ENCODE assay signal across 8 mouse cellular contexts in the genomic region with DNA sequence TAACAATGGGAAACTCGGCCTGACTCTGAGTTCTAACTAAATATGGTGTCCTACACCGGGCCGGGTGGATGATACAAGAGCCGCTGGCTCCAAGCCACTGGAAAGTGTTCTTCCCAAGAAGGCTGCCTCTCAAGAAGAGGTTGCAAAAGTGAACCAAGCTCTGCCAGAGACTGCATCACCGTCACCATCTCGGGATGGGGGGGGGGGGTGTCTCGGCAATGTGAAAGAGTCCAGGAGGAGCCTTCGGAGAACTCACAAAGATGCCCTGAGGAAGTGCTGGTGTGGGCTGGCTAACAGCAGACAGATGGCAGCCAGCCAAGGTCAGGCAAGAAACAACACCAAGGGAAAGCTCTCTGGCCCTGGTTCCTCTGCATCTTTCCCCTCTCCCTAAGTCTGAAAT.
A peak's percentile ranks its signal among the peaks of the same experiment; 100 is the strongest.
DNase-seq lines count a peak whose midpoint lies in the region; ATAC-seq and TF ChIP-seq lines count a peak whose summit lies in the region.

No protein-coding gene starts in this region.

- H3K4me3 ChIP-seq in lung, embryonic 14.5 days (ENCODE audit: low read depth, low read length): no peak overlapping the region
- H3K4me3 ChIP-seq in hindbrain, embryonic 10.5 days: no peak overlapping the region

- peaks cover 38% of the 10 kb centered on the region for H3K4me1 ChIP-seq in lung, embryonic 14.5 days (ENCODE audit: insufficient read depth)
- H3K4me1 ChIP-seq in hindbrain, embryonic 10.5 days (replicated peaks): 0 out of 2 replicates have a peak, but pooled peaks cover 3% of the 10 kb centered on the region

- peak overlapping the region; percentile 87 for H3K27ac ChIP-seq in lung, embryonic 14.5 days (ENCODE audit: low read depth)
- no peak overlapping the region; the same call in 1 of the 2 replicates for H3K27ac ChIP-seq in hindbrain, embryonic 10.5 days

- no peak for TF ChIP-seq CTCF in lung, embryonic 14.5 days (IDR thresholded peaks at IDR 0.05; ENCODE audit: low read depth)

- intact Hi-C loops in gastrocnemius, postnatal 14 days (cut with DNase I; ENCODE audit: low total_unique reads): no loop called here

- no peaks in the 10 kb centered on the region for H3K27me3 ChIP-seq in lung, embryonic 14.5 days (ENCODE audit: insufficient read depth, low read length)
- H3K27me3 ChIP-seq in hindbrain, embryonic 10.5 days (ENCODE audit: insufficient read depth, poor library complexity, severe bottlenecking): no peaks in the 10 kb centered on the region

- 34% methylated on average over 8 of the region's 8 CpGs for WGBS in lung, embryonic 14.5 days
- WGBS in hindbrain, embryonic 10.5 days: 85% methylated on average over 8 of the region's 8 CpGs

- peak overlapping the region; percentile 39 for H3K4me2 ChIP-seq in lung, embryonic 14.5 days

- no peaks in the 10 kb centered on the region for H3K36me3 ChIP-seq in lung, embryonic 14.5 days (ENCODE audit: insufficient read depth)
- H3K36me3 ChIP-seq in hindbrain, embryonic 10.5 days: no peaks in the 10 kb centered on the region

- H3K9me3 ChIP-seq in lung, embryonic 14.5 days (ENCODE audit: low read depth, low read length): no peaks in the 10 kb centered on the region
- no peaks in the 10 kb centered on the region for H3K9me3 ChIP-seq in hindbrain, embryonic 10.5 days

- peak; percentile 95 for DNase-seq in heart, adult 11 months
- no peak for DNase-seq in heart, adult 9 months (ENCODE audit: low spot score in 2 of 2)
- DNase-seq in MN1 (ENCODE audit: low spot score): peak; percentile 64
- DNase-seq in gastrocnemius, postnatal 14 days: peak; percentile 32
- DNase-seq in lung, embryonic 14.5 days: peak; percentile 87
- no peak for DNase-seq in thymus, postnatal 36 days
- no peak for DNase-seq in right cerebral cortex, adult 18-20 months
- DNase-seq in hindbrain, embryonic 10.5 days (ENCODE audit: low spot score): no peak

- ATAC-seq in lung, embryonic 14.5 days (ENCODE audit: insufficient read depth): peak; percentile 79

- no peak overlapping the region for H3K9ac ChIP-seq in lung, embryonic 14.5 days

Comparison
In these comparisons a context has a peak if more than half of its experiments do, and no peak if none do; other contexts are left out.
1. DNase-seq: peak in heart, adult 11 months (single experiment), MN1 (single experiment), gastrocnemius, postnatal 14 days (single experiment) and lung, embryonic 14.5 days (single experiment); none in heart, adult 9 months (0 of 2), thymus, postnatal 36 days (0 of 2), right cerebral cortex, adult 18-20 months (single experiment) and hindbrain, embryonic 10.5 days (single experiment).